Mouse (Mus musculus) left cerebral cortex, adult 2 months (tissue): Measurements from ENCODE around the gene Arhgef3. TPM values are rescaled to one million over a fixed set of nuclear protein-coding genes. Genes with fewer than 3 reads are reported as not detected.

Experiments used
- DNase-seq, 2 experiments: peaks; one replicate each; pipeline ENCODE4 v3.0.0; 2021 to 2022; ENCODE audit warnings: low spot score in 2 of 2, mixed read lengths in 1 of 2; ENCODE audit errors: extremely low spot score in 1 of 2
- H3K27ac ChIP-seq: fragments of 200-600 bp; 2 replicates; pipeline ENCODE4 v1.8.1; 2022
- H3K4me3 ChIP-seq: fragments of 200-600 bp; 2 replicates; pipeline ENCODE4 v1.8.1; 2022
- CTCF ChIP-seq: fragments of 200-600 bp; IDR thresholded peaks from 2 replicates; pipeline ENCODE4 v1.8.1; 2022; ENCODE audit warnings: antibody characterized with exemption, mild to moderate bottlenecking, moderate library complexity
- intact Hi-C: fragments of 180-260 bp; cut with DNase I; formaldehyde crosslinking; loops from one replicate; pipeline ENCODE4 v1.15.1; 2025
- total RNA-seq, 2 experiments: library from RNA; stranded (reverse); gene quantifications; 2 replicates each; pipeline ENCODE4 v1.2.3; 2021

Arhgef3 gene
- total RNA-seq, 2 experiments from 2014 or later: 62.0 to 75.0 TPM

GRCm38 (mm10) chr14:27312380-27312779, 197.7 kb downstream of the Arhgef3 start:
- intact Hi-C loops: no loop called here
- TF ChIP-seq CTCF: no peak

GRCm38 (mm10) chr14:27315737-27316136, 201.0 kb downstream of the Arhgef3 start:
- no peak for DNase-seq
- intact Hi-C loops: no loop called here
- Histone ChIP-seq H3K27ac (no peak overlapping the region), H3K4me3 (no peak overlapping the region)
- TF ChIP-seq CTCF: no peak

More at GRCm38 (mm10) chr14:27312380-27312779, 197.7 kb downstream of the Arhgef3 start:
- Histone ChIP-seq H3K4me3 (no peak overlapping the region), H3K27ac (no peak overlapping the region)
- no peak for DNase-seq

- Histone ChIP-seq H3K27ac (no peak overlapping the region), H3K4me3 (no peak overlapping the region)
- TF ChIP-seq CTCF: no peak
- intact Hi-C loops: no loop called here
- DNase-seq: no peak
Measured at GRCm38 (mm10) chr14:27317146-27317545, 202.4 kb downstream of the Arhgef3 start.

- Histone ChIP-seq H3K4me3 (no peak overlapping the region), H3K27ac (no peak overlapping the region)
- no peak for DNase-seq
- intact Hi-C loops: no loop called here
- TF ChIP-seq CTCF: no peak
Measured at GRCm38 (mm10) chr14:27319386-27319785, 204.7 kb downstream of the Arhgef3 start.

- DNase-seq: no peak
- no peak overlapping the region for H3K27ac ChIP-seq
- H3K4me3 ChIP-seq: no peak overlapping the region
- intact Hi-C loops: no loop called here
- TF ChIP-seq CTCF: no peak
Measured at GRCm38 (mm10) chr14:27322041-27322440, 207.3 kb downstream of the Arhgef3 start.

- no peak for TF ChIP-seq CTCF
- Histone ChIP-seq H3K4me3 (no peak overlapping the region), H3K27ac (no peak overlapping the region)
- DNase-seq: no peak
- intact Hi-C loops: no loop called here
Measured at GRCm38 (mm10) chr14:27324689-27325088, 210.0 kb downstream of the Arhgef3 start.

- Histone ChIP-seq H3K27ac (no peak overlapping the region), H3K4me3 (no peak overlapping the region)
- no peak for DNase-seq
- intact Hi-C loops: no loop called here
- no peak for TF ChIP-seq CTCF
Measured at GRCm38 (mm10) chr14:27325537-27325936, 210.8 kb downstream of the Arhgef3 start.

GRCm38 (mm10) chr14:27327862-27328261, 213.2 kb downstream of the Arhgef3 start:
- no peak for DNase-seq
- intact Hi-C loops: no loop called here
- TF ChIP-seq CTCF: no peak
- H3K4me3 ChIP-seq: no peak overlapping the region
- H3K27ac ChIP-seq: no peak overlapping the region

- intact Hi-C loops: no loop called here
- DNase-seq: no peak
- Histone ChIP-seq H3K27ac (no peak overlapping the region), H3K4me3 (no peak overlapping the region)
- TF ChIP-seq CTCF: no peak
Measured at GRCm38 (mm10) chr14:27328952-27329351, 214.3 kb downstream of the Arhgef3 start.

- intact Hi-C loops: no loop called here
- no peak for DNase-seq
- no peak for TF ChIP-seq CTCF
- no peak overlapping the region for H3K4me3 ChIP-seq
- H3K27ac ChIP-seq: no peak overlapping the region
Measured at GRCm38 (mm10) chr14:27331490-27332035, 216.9 kb downstream of the Arhgef3 start.

GRCm38 (mm10) chr14:27332359-27332987, 217.8 kb downstream of the Arhgef3 start:
- DNase-seq: no peak
- no peak overlapping the region for H3K4me3 ChIP-seq
- TF ChIP-seq CTCF: no peak
- intact Hi-C loops: no loop called here
- H3K27ac ChIP-seq: no peak overlapping the region

- intact Hi-C loops: loop anchor here (1.0 to 5.0 kb wide), 6 partner anchors 57 to 143 kb away; no protein-coding TSS in a partner anchor
- DNase-seq: peak; percentile 88 to 89
- Histone ChIP-seq H3K27ac (peak overlapping the region; percentile 93), H3K4me3 (peak overlapping the region; percentile 87)
- TF ChIP-seq CTCF: no peak
Measured at GRCm38 (mm10) chr14:27335331-27336207, 220.9 kb downstream of the Arhgef3 start.
